Mouse (Mus musculus) frontal cortex, adult 2 months (tissue): ENCODE results near the gene Gpr89. TPM values are rescaled to one million over a fixed set of nuclear protein-coding genes. Genes with fewer than 3 reads are reported as not detected.

ENCODE experiments used
- DNase-seq, 2 experiments: peaks; one replicate each; pipeline ENCODE4 v3.0.0; 2022; ENCODE audit warnings: low spot score in 1 of 2; ENCODE audit errors: extremely low spot score in 1 of 2
- polyA plus RNA-seq: library from polyadenylated mRNA; depleted of rRNA; stranded (reverse); fragments of >200 nt; gene quantifications from 2 replicates; pipeline ENCODE4 v1.2.3, GENCODE M21; 2012; rRNA removed

The Gpr89 gene
- polyA plus RNA-seq = 17.7 and 19.3 TPM in 2 replicates

DNA sequence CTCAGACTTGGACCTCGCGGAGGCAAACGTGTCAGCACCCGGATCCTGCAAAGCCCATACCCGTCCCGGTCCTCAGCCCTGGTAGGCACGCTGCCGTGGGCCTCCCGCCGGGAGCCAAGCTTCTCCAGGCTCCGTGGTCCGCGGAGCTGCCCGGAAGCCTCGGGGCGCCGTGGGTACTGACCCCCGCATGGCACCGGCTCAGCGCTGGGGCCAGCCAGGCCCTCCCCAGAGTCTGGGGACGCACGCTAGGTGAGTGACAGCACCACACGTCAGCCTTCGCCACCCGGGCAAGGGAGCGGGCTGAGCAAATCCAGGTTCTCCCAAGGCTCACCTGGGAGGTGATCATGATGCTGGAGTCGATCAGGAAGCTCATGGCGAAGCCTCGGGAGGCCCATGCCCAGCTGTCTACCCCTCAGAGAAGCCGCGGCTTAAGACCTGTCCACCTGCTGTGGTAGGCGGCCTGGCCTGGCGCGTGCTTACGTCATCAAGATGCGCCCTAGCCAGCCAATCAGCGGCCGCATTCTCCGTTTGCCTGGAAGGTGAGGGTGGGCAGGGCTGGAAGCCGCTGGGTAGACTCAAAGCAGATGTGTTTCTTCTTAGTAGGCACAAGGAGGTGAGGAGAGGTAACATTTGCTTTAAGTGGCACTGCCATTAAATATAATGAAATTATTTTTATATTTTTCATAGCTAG is at the start of gene Gpr89:
Gpr89 (minus strand) TSS at position 496 of the 691 bp plus-strand sequence.
- DNase-seq = peak; percentile 90 to 98

DNA sequence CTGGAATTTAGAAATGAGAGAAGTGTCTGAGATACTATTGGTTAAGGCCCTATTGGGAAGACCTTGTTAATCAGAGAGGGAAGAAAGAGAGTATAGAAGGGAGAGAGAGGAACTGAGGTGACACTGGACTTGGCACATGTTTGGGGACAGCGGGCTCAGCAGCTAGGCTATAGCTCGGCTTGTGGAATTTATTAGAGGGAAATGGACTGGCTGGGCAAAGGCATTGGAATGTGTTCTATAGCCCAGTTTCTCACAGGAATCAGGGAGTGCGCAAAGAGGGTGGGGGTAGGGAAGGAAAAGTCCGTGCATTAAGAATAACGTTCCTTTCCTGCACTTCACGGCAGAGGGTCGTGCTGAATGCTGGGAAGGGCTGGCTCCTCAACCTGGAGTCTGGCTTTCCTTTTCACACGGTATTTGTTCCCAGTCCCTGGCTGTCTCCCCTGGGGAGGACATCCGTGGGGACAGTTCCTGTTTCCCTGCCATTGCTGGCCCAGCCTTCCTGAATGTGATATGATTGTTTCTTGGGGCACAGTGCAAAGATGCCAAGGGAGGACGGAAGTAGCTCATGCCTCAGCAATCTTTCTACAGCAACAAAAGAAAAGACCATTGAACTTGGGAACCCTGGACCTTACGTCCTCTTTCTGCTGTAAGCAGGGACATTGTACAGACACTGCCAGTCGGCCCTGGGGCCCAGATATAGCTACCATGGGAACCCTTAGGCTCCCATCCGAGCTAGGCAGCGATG is 48.5 kb upstream of the Gpr89 start:
- no peak for DNase-seq

- no peak for DNase-seq
Measured at GRCm38 (mm10) chr3:96942706-96943105, 37.6 kb upstream of the Gpr89 start.

DNA sequence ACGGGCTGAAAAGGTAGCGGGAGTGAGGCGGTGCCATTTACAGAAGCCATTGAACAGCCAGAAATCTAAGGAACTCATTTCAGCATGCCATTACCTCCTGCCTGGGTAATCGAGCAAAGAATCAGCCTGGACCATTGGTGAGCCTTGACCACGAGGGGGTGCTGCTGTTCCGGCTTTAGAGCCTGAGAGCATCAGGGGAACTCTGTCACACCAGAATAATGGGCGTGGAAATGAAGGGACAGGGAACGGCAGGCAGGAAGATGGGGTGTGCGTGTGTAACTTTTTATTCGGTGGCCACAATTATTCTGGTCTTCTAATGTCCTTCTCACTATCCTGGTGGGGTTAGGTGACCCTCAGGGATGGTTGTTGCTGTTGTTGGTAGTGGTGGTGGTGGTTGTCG is 33.6 kb upstream of the Gpr89 start:
- DNase-seq = peak; percentile 65 to 96

GRCm38 (mm10) chr3:96937606-96938005 is 32.5 kb upstream of the Gpr89 start:
- peak in 1 of 2 experiments; percentile 19 for DNase-seq

- peak in 1 of 2 experiments; percentile 63 for DNase-seq
Measured at GRCm38 (mm10) chr3:96936241-96936640, 31.1 kb upstream of the Gpr89 start.

DNA sequence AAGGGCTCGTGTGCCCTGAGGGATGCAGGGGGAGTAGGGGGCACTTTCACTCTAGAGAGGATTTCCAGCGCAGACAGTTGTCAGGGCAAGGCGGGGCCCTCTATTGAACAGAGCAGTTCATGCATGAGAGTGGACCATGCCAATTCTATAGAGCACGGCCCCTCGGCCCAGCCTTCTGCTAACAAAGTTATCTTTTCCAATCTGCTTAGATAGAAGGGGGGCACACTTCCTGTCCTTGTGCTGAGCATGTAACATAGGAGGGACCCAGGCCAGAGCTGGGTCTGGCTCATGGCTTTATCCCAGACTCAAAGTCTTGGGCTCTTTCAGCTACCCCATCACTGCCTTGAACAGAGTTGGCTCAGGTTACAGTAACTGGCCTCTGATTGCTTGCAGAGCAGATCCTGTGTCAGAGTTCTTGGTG is 26.1 kb upstream of the Gpr89 start:
- no peak for DNase-seq

- no peak for DNase-seq
Measured at GRCm38 (mm10) chr3:96925920-96926319, 20.8 kb upstream of the Gpr89 start, which contains the start of gene Gja8. TSS of gene Gja8 (minus strand) at chr3:96926020.

- no peak for DNase-seq
Measured at GRCm38 (mm10) chr3:96924631-96925030, 19.5 kb upstream of the Gpr89 start.

GRCm38 (mm10) chr3:96920991-96921390 is 15.8 kb upstream of the Gpr89 start:
- DNase-seq = no peak

- DNase-seq = no peak
Measured at GRCm38 (mm10) chr3:96905592-96905991, 446 bp upstream of the Gpr89 start.

- DNase-seq = no peak
Measured at GRCm38 (mm10) chr3:96904393-96904792, 753 bp downstream of the Gpr89 start, which contains the start of gene Gja5. TSS of gene Gja5 (plus strand) at chr3:96904693.

GRCm38 (mm10) chr3:96902336-96902999 is 2.7 kb downstream of the Gpr89 start:
- DNase-seq = no peak

GRCm38 (mm10) chr3:96883690-96884089 is 21.5 kb downstream of the Gpr89 start:
- no peak for DNase-seq

DNA sequence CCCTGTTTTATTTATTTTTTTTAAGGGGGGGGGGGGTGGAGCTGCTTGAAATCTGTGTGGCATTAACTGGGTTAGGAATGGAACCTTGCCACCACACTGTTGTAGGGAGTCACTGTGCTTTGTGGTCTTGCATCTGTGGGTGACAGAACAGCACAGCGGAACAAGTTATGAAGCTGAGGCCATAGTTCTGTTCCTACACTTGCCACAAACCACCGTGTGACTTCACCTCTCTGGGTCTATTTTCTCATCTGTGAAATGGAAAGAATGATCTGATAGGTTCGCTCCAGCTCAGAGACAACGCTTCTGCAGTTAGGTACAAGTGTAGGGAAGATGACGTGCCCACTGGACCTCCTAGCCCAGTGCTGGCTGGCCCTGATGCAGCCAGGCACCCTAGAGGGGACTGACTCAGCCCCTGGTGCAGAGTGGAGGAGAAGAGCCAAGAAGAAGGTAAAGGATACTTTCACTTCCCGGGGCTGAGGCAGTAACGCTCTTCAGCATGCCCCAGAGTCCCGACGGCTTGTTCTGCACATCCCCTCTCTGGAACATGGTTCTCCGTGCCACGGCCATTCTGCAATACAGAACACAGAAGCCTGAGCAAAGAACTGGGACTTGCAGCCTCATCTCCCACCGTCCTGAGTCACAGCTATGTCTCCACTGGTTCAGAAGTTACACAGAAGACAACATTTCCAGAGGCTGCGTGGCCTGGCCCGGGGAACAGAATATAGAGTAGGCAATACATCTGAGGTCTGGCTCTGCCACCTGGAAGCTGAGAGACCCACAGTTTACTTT is 22.9 kb downstream of the Gpr89 start:
- DNase-seq = no peak

GRCm38 (mm10) chr3:96881557-96881956 is 23.6 kb downstream of the Gpr89 start:
- DNase-seq = no peak

DNA sequence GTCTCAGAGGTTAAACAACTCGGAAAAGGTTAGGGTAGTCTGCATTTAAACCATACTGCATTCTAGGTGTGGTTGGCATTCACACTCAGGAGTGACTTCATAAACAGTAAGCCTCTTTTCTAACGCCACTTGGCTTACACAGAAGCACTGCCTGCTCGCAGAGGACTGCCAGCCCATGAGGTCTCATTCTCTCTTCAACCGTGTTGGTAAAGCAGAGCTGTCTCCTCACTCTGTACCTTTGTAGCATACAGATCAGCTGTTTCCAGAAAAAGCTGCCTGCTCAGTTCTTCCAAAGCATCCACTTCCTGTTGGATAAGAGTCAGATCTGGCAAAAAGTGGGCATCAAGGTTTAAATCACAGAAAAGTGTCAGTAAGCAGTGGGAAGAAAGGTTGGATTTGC is 24.8 kb downstream of the Gpr89 start:
- no peak for DNase-seq

GRCm38 (mm10) chr3:96879536-96879935 is 25.6 kb downstream of the Gpr89 start:
- no peak for DNase-seq

DNA sequence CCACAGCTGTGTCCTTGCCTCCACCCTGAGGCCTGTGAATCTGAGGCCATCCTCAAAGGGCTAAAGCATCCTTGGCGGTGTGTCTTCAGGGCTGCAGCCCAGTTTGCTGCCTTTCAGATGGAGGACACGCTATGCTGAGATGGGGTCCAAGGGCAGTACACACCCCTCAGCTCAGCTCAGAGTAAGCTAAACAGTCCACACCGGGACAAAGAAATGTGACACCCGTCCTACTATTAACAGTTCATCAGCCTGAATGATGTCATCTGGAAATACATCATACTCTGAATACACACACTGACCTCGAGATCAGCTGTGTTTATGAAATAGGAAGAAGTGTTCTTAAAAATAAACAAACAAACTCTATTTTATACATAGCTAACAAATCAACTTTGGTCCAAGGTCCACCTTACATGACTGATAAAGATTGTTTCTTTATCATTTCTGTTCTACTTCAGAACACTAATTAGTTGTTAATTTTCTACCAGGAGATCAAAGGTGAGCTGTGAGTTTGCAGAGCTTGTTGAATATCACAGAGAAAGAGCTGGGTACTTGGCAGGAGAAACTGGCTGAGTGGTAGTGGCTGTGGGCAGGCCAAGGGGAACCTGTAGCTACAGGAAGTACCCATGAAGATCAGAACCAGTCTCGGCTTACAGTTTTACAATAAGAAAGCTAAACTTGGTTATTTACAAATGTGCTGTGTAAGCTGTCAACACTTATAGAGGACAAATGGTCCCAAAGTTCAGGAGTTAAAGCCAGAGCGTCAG is 30.2 kb downstream of the Gpr89 start:
- DNase-seq = no peak

DNA sequence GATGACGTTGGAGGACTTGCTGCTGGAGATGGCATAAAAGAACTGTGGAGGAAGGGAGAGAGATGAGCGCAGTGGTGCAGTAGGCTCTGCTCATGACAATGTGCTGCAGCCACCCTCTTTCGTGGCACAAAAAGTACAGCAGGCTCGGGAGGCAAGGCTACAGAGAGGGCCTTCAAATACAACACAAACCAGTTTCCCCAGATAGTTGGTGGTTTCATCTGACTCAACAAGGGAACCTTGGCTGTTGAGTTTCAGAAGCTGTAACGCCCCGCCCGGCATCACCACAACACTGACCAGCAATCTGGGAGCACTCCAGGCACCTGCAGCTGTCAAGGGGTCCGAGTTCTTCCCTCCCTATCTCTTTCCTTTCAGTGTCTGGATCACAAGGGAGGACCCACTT is 32.6 kb downstream of the Gpr89 start:
- DNase-seq = no peak
